Comparison of ENCODE assay signal across 12 mouse cellular contexts in genomic region chr11:36337063-36337462, GRCm38 (mm10).
"Had no signal": no experiment of that assay in that cellular context is flagged by ENCODE, and none has a peak within 500 bp of the region (broad histone marks: within the 10 kb centered on the region; RNA-seq: fewer than 3 reads in every experiment).

No protein-coding gene starts in this region.

- H3K9me3 ChIP-seq: kidney, embryonic 15.5 days; midbrain, embryonic 12.5 days; neural tube, embryonic 13.5 days; stomach, embryonic 15.5 days had no signal

- H3K4me2 ChIP-seq: kidney, embryonic 15.5 days; limb, embryonic 13.5 days; midbrain, embryonic 12.5 days; neural tube, embryonic 13.5 days; stomach, embryonic 15.5 days had no signal

- H3K4me3 ChIP-seq: kidney, embryonic 15.5 days; limb, embryonic 13.5 days; midbrain, embryonic 12.5 days; neural tube, embryonic 13.5 days; stomach, embryonic 15.5 days had no signal

- H3K27me3 ChIP-seq: kidney, embryonic 15.5 days; midbrain, embryonic 12.5 days; neural tube, embryonic 13.5 days; stomach, embryonic 15.5 days had no signal

- H3K9ac ChIP-seq: kidney, embryonic 15.5 days; limb, embryonic 13.5 days; liver, embryonic 14.5 days; midbrain, embryonic 12.5 days; neural tube, embryonic 13.5 days; stomach, embryonic 15.5 days had no signal

- DNase-seq: kidney, postnatal 14 days; left cerebral cortex, postnatal 4 days; lung, adult 18-20 months; right cerebral cortex, postnatal 14 days; thymus, postnatal 36 days had no signal

- ATAC-seq: midbrain, embryonic 16.5 days had no signal

- H3K36me3 ChIP-seq: kidney, embryonic 15.5 days; limb, embryonic 13.5 days; midbrain, embryonic 12.5 days; neural tube, embryonic 13.5 days; stomach, embryonic 15.5 days had no signal

- H3K4me1 ChIP-seq: stomach, embryonic 15.5 days had no signal

- H3K27ac ChIP-seq: kidney, embryonic 15.5 days; limb, embryonic 13.5 days; liver, embryonic 14.5 days; midbrain, embryonic 12.5 days; neural tube, embryonic 13.5 days; stomach, embryonic 15.5 days had no signal
